Mouse (Mus musculus): ENCODE results near the gene D3Ertd751e. TPM values are rescaled to one million over a fixed set of nuclear protein-coding genes. Genes with fewer than 3 reads are reported as not detected.
A peak's percentile ranks its signal among the peaks of the same experiment; 100 is the strongest.

D3Ertd751e gene
- polyA plus RNA-seq (2015; fragmentation: Nextera tagmentation; extraction: Ambion mirVana) = 8.2 and 9.8 TPM in 2 replicates

- peaks cover 21% of the 10 kb centered on the region for H3K4me1 ChIP-seq (ENCODE audit: control insufficient read depth, insufficient read depth, low read length)
- peak within 1 kb of the TSS; percentile 85 for H3K4me3 ChIP-seq (ENCODE audit: low read depth, low read length)
- H3K9ac ChIP-seq (ENCODE audit: low read depth, low read length) = peak within 1 kb of the TSS; percentile 88
- H3K36me3 ChIP-seq (ENCODE audit: control insufficient read depth, insufficient read depth, low read length) = no peaks in the 10 kb centered on the region
- peak within 1 kb of the TSS; percentile 94 for H3K27ac ChIP-seq (ENCODE audit: low read length)
- ATAC-seq = peak; percentile 100
- no peaks in the 10 kb centered on the region for H3K9me3 ChIP-seq (replicated peaks; ENCODE audit: control insufficient read depth, low read length, poor library complexity, severe bottlenecking)
- no peaks in the 10 kb centered on the region for H3K27me3 ChIP-seq (ENCODE audit: control insufficient read depth, insufficient read depth, low read depth, low read length)
- under 1% methylated on average over 63 of the region's 66 CpGs for WGBS
- peak within 1 kb of the TSS; percentile 91 for H3K4me2 ChIP-seq (ENCODE audit: low read length)
Observed at GRCm38 (mm10) chr3:41742278-41742934, at the start of gene D3Ertd751e, which contains the start of gene Sclt1. D3Ertd751e (plus strand) TSS chr3:41742611. Sclt1 (minus strand) TSS chr3:41742514.

- Histone ChIP-seq H3K9me3 (replicated peaks; ENCODE audit: control insufficient read depth, low read length, poor library complexity, severe bottlenecking) (no peaks in the 10 kb centered on the region), H3K9ac (ENCODE audit: low read depth, low read length) (no peak overlapping the region), H3K27ac (ENCODE audit: low read length) (no peak overlapping the region), H3K4me2 (ENCODE audit: low read length) (no peak overlapping the region), H3K27me3 (ENCODE audit: control insufficient read depth, insufficient read depth, low read depth, low read length) (no peaks in the 10 kb centered on the region), H3K36me3 (ENCODE audit: control insufficient read depth, insufficient read depth, low read length) (peaks cover 7% of the 10 kb centered on the region; the same call in 1 of the 2 replicates), H3K4me3 (ENCODE audit: low read depth, low read length) (no peak overlapping the region), H3K4me1 (ENCODE audit: control insufficient read depth, insufficient read depth, low read length) (no peaks in the 10 kb centered on the region)
- no peak for ATAC-seq
- 87% methylated on average over 1 of the region's 1 CpGs for WGBS
Observed at GRCm38 (mm10) chr3:41695681-41696080, 46.7 kb upstream of the D3Ertd751e start.

DNA sequence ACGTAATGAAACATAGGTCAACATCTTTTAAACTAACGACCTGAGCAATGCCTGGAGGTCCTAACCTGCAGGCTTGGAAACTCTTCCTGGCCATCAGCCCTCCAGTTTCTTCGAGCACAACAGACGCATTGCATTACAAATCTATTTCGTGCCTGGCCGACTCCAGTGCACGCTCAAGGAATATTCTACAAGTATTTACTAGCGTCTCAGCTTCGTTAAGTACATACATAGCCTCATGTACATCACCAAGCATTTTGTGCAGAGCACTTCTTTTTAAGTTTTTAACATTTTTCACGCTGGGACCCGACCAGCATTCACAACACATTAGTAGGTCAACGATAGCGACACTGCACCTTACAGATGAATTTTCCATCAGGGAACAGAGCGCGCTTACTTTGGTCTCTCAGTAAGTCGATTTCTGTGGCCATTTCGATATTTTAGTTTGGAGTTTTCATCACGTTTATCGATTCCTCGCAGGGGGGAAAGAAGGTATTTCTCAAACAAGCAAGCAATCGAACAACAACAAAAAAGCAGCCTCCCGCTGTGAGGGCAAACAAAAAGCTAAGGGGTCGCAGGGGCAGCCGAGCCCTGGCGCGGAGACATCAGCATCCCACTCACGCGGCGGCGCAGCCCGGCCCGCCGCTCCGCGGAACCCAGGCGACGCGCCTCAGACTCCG lies 672 bp upstream of the D3Ertd751e start:
- Histone ChIP-seq H3K27me3 (ENCODE audit: control insufficient read depth, insufficient read depth, low read depth, low read length) (no peaks in the 10 kb centered on the region), H3K4me2 (ENCODE audit: low read length) (peak overlapping the region; percentile 91), H3K4me1 (ENCODE audit: control insufficient read depth, insufficient read depth, low read length) (peaks cover 21% of the 10 kb centered on the region), H3K9ac (ENCODE audit: low read depth, low read length) (peak overlapping the region; percentile 88), H3K36me3 (ENCODE audit: control insufficient read depth, insufficient read depth, low read length) (no peaks in the 10 kb centered on the region), H3K27ac (ENCODE audit: low read length) (peak overlapping the region; percentile 94), H3K9me3 (replicated peaks; ENCODE audit: control insufficient read depth, low read length, poor library complexity, severe bottlenecking) (no peaks in the 10 kb centered on the region), H3K4me3 (ENCODE audit: low read depth, low read length) (peak overlapping the region; percentile 85)
- no peak for ATAC-seq
- under 1% methylated on average over 39 of the region's 39 CpGs for WGBS

- Histone ChIP-seq H3K9ac (ENCODE audit: low read depth, low read length) (no peak overlapping the region), H3K4me2 (ENCODE audit: low read length) (peak overlapping the region; percentile 72), H3K27ac (ENCODE audit: low read length) (no peak overlapping the region), H3K4me3 (ENCODE audit: low read depth, low read length) (no peak overlapping the region), H3K27me3 (ENCODE audit: control insufficient read depth, insufficient read depth, low read depth, low read length) (no peaks in the 10 kb centered on the region), H3K4me1 (ENCODE audit: control insufficient read depth, insufficient read depth, low read length) (peaks cover 21% of the 10 kb centered on the region), H3K36me3 (ENCODE audit: control insufficient read depth, insufficient read depth, low read length) (no peaks in the 10 kb centered on the region), H3K9me3 (replicated peaks; ENCODE audit: control insufficient read depth, low read length, poor library complexity, severe bottlenecking) (no peaks in the 10 kb centered on the region)
- no peak for ATAC-seq
- WGBS = 27% methylated on average over 6 of the region's 6 CpGs
Observed at GRCm38 (mm10) chr3:41743436-41743835, 1.0 kb downstream of the D3Ertd751e start.

- Histone ChIP-seq H3K27me3 (ENCODE audit: control insufficient read depth, insufficient read depth, low read depth, low read length) (no peaks in the 10 kb centered on the region), H3K27ac (ENCODE audit: low read length) (no peak overlapping the region), H3K4me1 (ENCODE audit: control insufficient read depth, insufficient read depth, low read length) (no peaks in the 10 kb centered on the region), H3K36me3 (ENCODE audit: control insufficient read depth, insufficient read depth, low read length) (no peaks in the 10 kb centered on the region), H3K4me3 (ENCODE audit: low read depth, low read length) (no peak overlapping the region), H3K9ac (ENCODE audit: low read depth, low read length) (no peak overlapping the region), H3K9me3 (replicated peaks; ENCODE audit: control insufficient read depth, low read length, poor library complexity, severe bottlenecking) (no peaks in the 10 kb centered on the region), H3K4me2 (ENCODE audit: low read length) (no peak overlapping the region)
- 90% methylated on average over 2 of the region's 2 CpGs for WGBS
- no peak for ATAC-seq
Observed at GRCm38 (mm10) chr3:41754556-41754955, 12.1 kb downstream of the D3Ertd751e start.

- H3K4me3 ChIP-seq (ENCODE audit: low read depth, low read length) = no peak overlapping the region
- no peak overlapping the region for H3K9ac ChIP-seq (ENCODE audit: low read depth, low read length)
- WGBS = 96% methylated on average over 3 of the region's 3 CpGs
- no peaks in the 10 kb centered on the region for H3K9me3 ChIP-seq (replicated peaks; ENCODE audit: control insufficient read depth, low read length, poor library complexity, severe bottlenecking)
- H3K4me2 ChIP-seq (ENCODE audit: low read length) = no peak overlapping the region
- H3K27me3 ChIP-seq (ENCODE audit: control insufficient read depth, insufficient read depth, low read depth, low read length) = no peaks in the 10 kb centered on the region
- H3K4me1 ChIP-seq (ENCODE audit: control insufficient read depth, insufficient read depth, low read length) = no peaks in the 10 kb centered on the region
- no peaks in the 10 kb centered on the region for H3K36me3 ChIP-seq (ENCODE audit: control insufficient read depth, insufficient read depth, low read length)
- no peak for ATAC-seq
- H3K27ac ChIP-seq (ENCODE audit: low read length) = no peak overlapping the region
Observed at GRCm38 (mm10) chr3:41762091-41762490, 19.7 kb downstream of the D3Ertd751e start.

DNA sequence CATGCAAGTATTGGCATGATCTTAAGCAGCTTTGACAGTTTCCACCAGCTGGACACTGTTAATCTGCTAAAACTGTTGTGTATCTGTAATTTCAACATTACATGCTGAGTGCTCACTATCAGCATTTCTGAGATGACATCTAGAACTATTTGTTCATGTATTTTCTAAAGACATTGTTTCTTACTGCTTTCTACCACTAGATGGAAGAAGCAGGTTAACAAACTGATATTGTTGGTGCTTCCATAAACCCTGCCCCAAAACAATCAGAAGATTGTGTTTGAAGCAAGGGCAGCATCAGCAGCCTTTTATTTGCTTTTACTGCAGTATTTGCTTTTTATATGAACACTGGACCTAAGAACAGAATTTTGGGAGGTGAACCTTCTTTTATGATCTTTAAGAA lies 70.0 kb downstream of the D3Ertd751e start:
- Histone ChIP-seq H3K27ac (ENCODE audit: low read length) (no peak overlapping the region), H3K4me2 (ENCODE audit: low read length) (no peak overlapping the region), H3K9ac (ENCODE audit: low read depth, low read length) (no peak overlapping the region), H3K27me3 (ENCODE audit: control insufficient read depth, insufficient read depth, low read depth, low read length) (no peaks in the 10 kb centered on the region), H3K4me3 (ENCODE audit: low read depth, low read length) (no peak overlapping the region), H3K36me3 (ENCODE audit: control insufficient read depth, insufficient read depth, low read length) (no peaks in the 10 kb centered on the region), H3K9me3 (replicated peaks; ENCODE audit: control insufficient read depth, low read length, poor library complexity, severe bottlenecking) (no peaks in the 10 kb centered on the region), H3K4me1 (ENCODE audit: control insufficient read depth, insufficient read depth, low read length) (no peaks in the 10 kb centered on the region)
- no peak for ATAC-seq

Other genes with a start within 250 kb of the D3Ertd751e start
- gene Jade1, start 186.9 kb upstream of the D3Ertd751e start, polyA plus RNA-seq (2015; fragmentation: Nextera tagmentation; extraction: Ambion mirVana) = 13.2 and 14.2 TPM in 2 replicates
- gene Sclt1, start 97 bp upstream of the D3Ertd751e start, polyA plus RNA-seq (2015; fragmentation: Nextera tagmentation; extraction: Ambion mirVana) = 17.1 and 18.8 TPM in 2 replicates

All from midbrain, embryonic 16.5 days (tissue).